ENCODE assay signal across 8 mouse cellular contexts in the genomic region with DNA sequence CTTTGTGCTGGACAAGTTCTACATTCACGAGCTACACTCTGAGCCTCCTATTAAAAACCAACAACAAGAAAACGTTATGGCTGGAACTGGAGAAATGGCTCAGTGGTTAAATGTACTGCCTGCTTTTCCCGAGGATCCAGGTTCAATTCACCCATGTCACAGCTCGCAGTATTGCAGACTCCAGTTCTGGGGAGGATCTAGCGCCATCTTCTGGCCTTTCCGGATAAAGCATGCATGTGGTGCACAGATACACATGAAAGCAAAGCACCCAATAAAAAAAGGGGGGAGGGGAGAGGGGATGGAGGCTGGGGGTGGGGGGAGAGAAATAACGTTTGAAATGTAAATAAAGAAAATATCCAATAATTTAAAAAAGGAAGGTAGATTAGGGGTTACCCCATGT. TPM values are rescaled to one million over a fixed set of nuclear protein-coding genes. Genes with fewer than 3 reads are reported as not detected.
A peak's percentile ranks its signal among the peaks of the same experiment; 100 is the strongest.
DNase-seq lines count a peak whose midpoint lies in the region; ATAC-seq and TF ChIP-seq lines count a peak whose summit lies in the region.

No protein-coding gene starts in this region.

- intact Hi-C loops in left cerebral cortex, postnatal 4 days (cut with DNase I): no loop called here

- no peak overlapping the region for H3K4me3 ChIP-seq in kidney, embryonic 14.5 days (ENCODE audit: low read length)
- no peak overlapping the region for H3K4me3 ChIP-seq in ES-Bruce4 (ENCODE audit: low read depth, low read length)
- no peak overlapping the region for H3K4me3 ChIP-seq in embryonic facial prominence, embryonic 14.5 days (ENCODE audit: low read depth, low read length)
- H3K4me3 ChIP-seq in neural tube, embryonic 12.5 days: no peak overlapping the region

- no peaks in the 10 kb centered on the region for H3K36me3 ChIP-seq in kidney, embryonic 14.5 days (ENCODE audit: control insufficient read depth, insufficient read depth, low read length)
- H3K36me3 ChIP-seq in ES-Bruce4 (ENCODE audit: control insufficient read depth, insufficient read depth, low read length, poor library complexity, severe bottlenecking): no peaks in the 10 kb centered on the region
- H3K36me3 ChIP-seq in embryonic facial prominence, embryonic 14.5 days (ENCODE audit: control insufficient read depth, insufficient read depth, low read length): no peaks in the 10 kb centered on the region
- no peaks in the 10 kb centered on the region for H3K36me3 ChIP-seq in neural tube, embryonic 12.5 days

- WGBS in kidney, embryonic 14.5 days: 17% methylated on average over 7 of the region's 7 CpGs
- WGBS in embryonic facial prominence, embryonic 14.5 days: 18% methylated on average over 7 of the region's 7 CpGs
- 16% methylated on average over 7 of the region's 7 CpGs for WGBS in neural tube, embryonic 12.5 days

- no peak for TF ChIP-seq EP300 in ES-Bruce4 (IDR thresholded peaks at IDR 0.05; ENCODE audit: insufficient read depth, low read depth, low read length)

- no peaks in the 10 kb centered on the region for H3K4me1 ChIP-seq in kidney, embryonic 14.5 days (ENCODE audit: control insufficient read depth, insufficient read depth, low read length)
- H3K4me1 ChIP-seq in ES-Bruce4 (ENCODE audit: control insufficient read depth, insufficient read depth, low read length): no peaks in the 10 kb centered on the region
- peaks cover 3% of the 10 kb centered on the region; the same call in 1 of the 2 replicates for H3K4me1 ChIP-seq in embryonic facial prominence, embryonic 14.5 days (ENCODE audit: control insufficient read depth, insufficient read depth, low read length)
- H3K4me1 ChIP-seq in neural tube, embryonic 12.5 days: no peaks in the 10 kb centered on the region

- H3K27me3 ChIP-seq in kidney, embryonic 14.5 days (ENCODE audit: control insufficient read depth, insufficient read depth, low read length): no peaks in the 10 kb centered on the region
- H3K27me3 ChIP-seq in ES-Bruce4 (ENCODE audit: control insufficient read depth, insufficient read depth, low read length, poor library complexity, severe bottlenecking): no peaks in the 10 kb centered on the region
- no peaks in the 10 kb centered on the region for H3K27me3 ChIP-seq in embryonic facial prominence, embryonic 14.5 days (replicated peaks; ENCODE audit: control insufficient read depth, insufficient read depth, low read length)
- H3K27me3 ChIP-seq in neural tube, embryonic 12.5 days (replicated peaks): no peaks in the 10 kb centered on the region

- TF ChIP-seq POLR2A in ES-Bruce4 (IDR thresholded peaks at IDR 0.05; ENCODE audit: insufficient read depth, low read length): no peak

- TF ChIP-seq CTCF in ES-Bruce4 (IDR thresholded peaks at IDR 0.05; ENCODE audit: low read depth, low read length): peak; percentile 67

- H3K9ac ChIP-seq in kidney, embryonic 14.5 days (ENCODE audit: low read depth, low read length): no peak overlapping the region
- H3K9ac ChIP-seq in ES-Bruce4 (ENCODE audit: low read depth, poor library complexity, severe bottlenecking): no peak overlapping the region
- H3K9ac ChIP-seq in embryonic facial prominence, embryonic 14.5 days (ENCODE audit: low read depth, low read length): no peak overlapping the region
- H3K9ac ChIP-seq in neural tube, embryonic 12.5 days: no peak overlapping the region

- peak; percentile 78 for DNase-seq in kidney, adult 18-20 months
- DNase-seq in adrenal gland, postnatal 10 days: peak; percentile 78
- peak; percentile 52 for DNase-seq in embryonic facial prominence, embryonic 14.5 days (ENCODE audit: low spot score)
- peak; percentile 80 for DNase-seq in left cerebral cortex, postnatal 4 days

- H3K27ac ChIP-seq in kidney, embryonic 14.5 days (ENCODE audit: low read depth, low read length): no peak overlapping the region
- no peak overlapping the region for H3K27ac ChIP-seq in ES-Bruce4 (ENCODE audit: insufficient read depth, low read length)
- no peak overlapping the region for H3K27ac ChIP-seq in embryonic facial prominence, embryonic 14.5 days (replicated peaks; ENCODE audit: low read depth, low read length)
- H3K27ac ChIP-seq in neural tube, embryonic 12.5 days: no peak overlapping the region

- no peak overlapping the region for H3K4me2 ChIP-seq in kidney, embryonic 14.5 days (replicated peaks; ENCODE audit: low read depth, low read length)
- H3K4me2 ChIP-seq in embryonic facial prominence, embryonic 14.5 days (ENCODE audit: low read depth, low read length): no peak overlapping the region
- H3K4me2 ChIP-seq in neural tube, embryonic 12.5 days (replicated peaks): no peak overlapping the region

- ATAC-seq in kidney, embryonic 14.5 days (ENCODE audit: low FRiP score, low TSS enrichment): no peak
- ATAC-seq in embryonic facial prominence, embryonic 14.5 days (ENCODE audit: low read depth): no peak
- ATAC-seq in neural tube, embryonic 12.5 days (ENCODE audit: low FRiP score, low read depth): peak; percentile 41; the same call in 1 of the 2 replicates
- ATAC-seq in activated CD4-positive, CD25-positive, alpha-beta regulatory T cell, adult 4 months: no peak

- H3K9me3 ChIP-seq in kidney, embryonic 14.5 days (ENCODE audit: control insufficient read depth, low read length): no peaks in the 10 kb centered on the region
- peaks cover 4% of the 10 kb centered on the region; the same call in 1 of the 2 replicates for H3K9me3 ChIP-seq in ES-Bruce4 (replicated peaks; ENCODE audit: control insufficient read depth, insufficient read depth, low read length, poor library complexity, severe bottlenecking)
- H3K9me3 ChIP-seq in embryonic facial prominence, embryonic 14.5 days (ENCODE audit: control insufficient read depth, low read length): no peaks in the 10 kb centered on the region
- no peaks in the 10 kb centered on the region for H3K9me3 ChIP-seq in neural tube, embryonic 12.5 days

RNA-seq across cellular contexts. Expression of gene Ptprf, which starts 45.5 kb away (rescaled TPM):
- 53.3 and 68.1 TPM in 2 replicates for polyA plus RNA-seq in kidney, embryonic 14.5 days (2014; fragmentation: Nextera tagmentation; extraction: Ambion mirVana)
- 194 and 216 TPM in 2 replicates for polyA plus RNA-seq in ES-Bruce4 (2011; ENCODE audit: insufficient read depth, insufficient read length, low read depth, missing spikeins)
- 10 to 100 TPM; 66.0 to 69.3 TPM for total RNA-seq in adrenal gland, postnatal 10 days (2021)
- polyA plus RNA-seq in embryonic facial prominence, embryonic 14.5 days (2014; fragmentation: Nextera tagmentation; extraction: Ambion mirVana): 59.8 and 66.8 TPM in 2 replicates
- total RNA-seq in left cerebral cortex, postnatal 4 days (2021): 100 to 1,000 TPM; 229 to 232 TPM
- 109 and 122 TPM in 2 replicates for polyA plus RNA-seq in neural tube, embryonic 12.5 days (2016; fragmentation: Nextera tagmentation; extraction: Ambion mirVana)
- under 1 TPM; 0.31 to 0.34 TPM for polyA plus RNA-seq in activated CD4-positive, CD25-positive, alpha-beta regulatory T cell, adult 4 months (2017; shearing (Covaris generic))

Comparison
In these comparisons a context has a peak if more than half of its experiments do, and no peak if none do; other contexts are left out.
1. RNA of gene Ptprf, which starts 45.5 kb away (polyA plus RNA-seq): 194 to 216 TPM in ES-Bruce4, 109 to 122 TPM in neural tube, embryonic 12.5 days, 53.3 to 68.1 TPM in kidney, embryonic 14.5 days and 59.8 to 66.8 TPM in embryonic facial prominence, embryonic 14.5 days; 0.31 to 0.34 TPM in activated CD4-positive, CD25-positive, alpha-beta regulatory T cell, adult 4 months; every median in the first group is over 10 times any median in the second.
2. Peak in every context shown above with its lines, with median percentiles within 50 percentile points of each other: DNase-seq.